Mouse (Mus musculus): ENCODE data around the gene Eef1akmt1.

DNA sequence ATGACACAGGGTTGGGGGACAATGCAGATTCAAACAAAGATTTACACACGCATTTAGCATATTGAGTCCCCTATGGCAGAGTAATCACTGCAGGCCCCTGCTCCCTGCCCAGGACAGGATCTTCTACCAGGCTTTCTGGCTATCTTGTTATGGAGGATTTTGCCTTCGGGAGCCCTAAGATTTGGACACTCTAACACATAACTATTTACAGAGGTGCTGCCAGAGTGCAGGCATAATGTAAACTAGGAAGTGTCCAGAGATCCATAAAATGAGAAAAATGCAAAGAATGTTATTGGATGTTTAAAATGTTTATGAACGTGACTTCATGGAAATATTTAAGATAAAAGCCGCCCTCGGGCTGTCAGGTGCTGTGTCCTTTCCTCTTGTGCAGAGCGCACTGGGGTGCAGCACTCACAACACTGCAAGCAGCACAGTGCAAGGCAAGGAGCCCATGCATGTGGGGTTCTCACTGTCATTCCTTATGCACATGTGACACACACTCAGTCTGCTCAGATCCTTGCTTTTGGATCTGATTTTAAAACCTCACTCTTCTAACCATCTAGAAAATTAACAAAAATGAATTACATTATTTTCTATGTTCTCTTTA is 56.2 kb downstream of the Eef1akmt1 start:
- TF ChIP-seq CTCF (IDR thresholded peaks at IDR 0.05; ENCODE audit: extremely low read depth, insufficient read depth, low read length) (no peak), POLR2A (IDR thresholded peaks at IDR 0.05; ENCODE audit: extremely low read depth, insufficient read depth, low read length) (no peak)

All from cortical plate, adult 2 months (tissue).